Mouse (Mus musculus) liver, postnatal 0 days (tissue): ENCODE measurements around the gene Dnm3. TPM values are rescaled to one million over a fixed set of nuclear protein-coding genes. Genes with fewer than 3 reads are reported as not detected.

ENCODE experiments used
- ATAC-seq: fragments of 200-750 bp; cut with Nextera tagmentation; 2 replicates; pipeline ENCODE4 v1.8.0; 2017; ENCODE audit warnings: mild to moderate bottlenecking, moderate library complexity
- DNase-seq: peaks from one replicate; pipeline ENCODE4 v3.0.0-alpha.2; 2016
- H3K27ac ChIP-seq: fragments of 300-500 bp; sonication (generic); 2 replicates; pipeline ENCODE4 v1.5.1; 2014; ENCODE audit warnings: antibody characterized with exemption, moderate library complexity, mild to moderate bottlenecking, low read depth
- H3K27me3 ChIP-seq: fragments of 300-500 bp; sonication (generic); 2 replicates; pipeline ENCODE4 v1.6.1; 2014; ENCODE audit warnings: low read length, control low read depth, mixed read lengths; ENCODE audit not compliant: insufficient read depth
- H3K36me3 ChIP-seq: fragments of 300-500 bp; sonication (generic); replicated peaks from 2 replicates; pipeline ENCODE4 v1.6.1; 2014; ENCODE audit warnings: mild to moderate bottlenecking, control low read depth, low read length, moderate library complexity, mixed read lengths; ENCODE audit not compliant: insufficient read depth
- H3K4me1 ChIP-seq: fragments of 300-500 bp; sonication (generic); 2 replicates; pipeline ENCODE4 v1.6.1; 2014; ENCODE audit warnings: antibody characterized with exemption, mild to moderate bottlenecking, control low read depth; ENCODE audit not compliant: insufficient read depth
- H3K4me2 ChIP-seq: fragments of 300-500 bp; sonication (generic); 2 replicates; pipeline ENCODE4 v1.6.1; 2014; ENCODE audit warnings: low read depth, mild to moderate bottlenecking, low read length, moderate library complexity, mixed read lengths
- H3K4me3 ChIP-seq: fragments of 300-500 bp; sonication (generic); 2 replicates; pipeline ENCODE4 v1.5.1; 2014; ENCODE audit warnings: low read depth, low read length
- H3K9ac ChIP-seq: fragments of 300-500 bp; sonication (generic); replicated peaks from 2 replicates; pipeline ENCODE4 v1.6.1; 2014; ENCODE audit warnings: mild to moderate bottlenecking, moderate library complexity
- H3K9me3 ChIP-seq: fragments of 300-500 bp; sonication (generic); 2 replicates; pipeline ENCODE4 v1.6.1; 2016; ENCODE audit warnings: mild to moderate bottlenecking, control low read depth, low read length, mixed read lengths
- CTCF ChIP-seq: sonication (generic); IDR thresholded peaks from 2 replicates; pipeline ENCODE4 v1.5.1; 2016; ENCODE audit warnings: antibody characterized with exemption, low read depth
- EP300 ChIP-seq: IDR thresholded peaks from 2 replicates; pipeline ENCODE4 v1.6.1; 2016; ENCODE audit warnings: antibody characterized with exemption, low read depth, mild to moderate bottlenecking
- WGBS: fragments of 180-500 bp; shearing (Covaris S2); extraction: QIAGEN DNeasy Blood & Tissue Kit; methylation state at CpG from one replicate; pipeline ENCODE4 v1.1.7; 2014; ENCODE audit not compliant: insufficient replicate concordance; 5-methylcytosine and 5-hydroxymethylcytosine counted together
- polyA plus RNA-seq: library from polyadenylated mRNA; unstranded; fragments of >200 nt; fragmentation: Nextera tagmentation; extraction: Ambion mirVana; gene quantifications from 2 replicates; pipeline ENCODE4 v1.2.1, GENCODE M21; 2015

The Dnm3 gene
- polyA plus RNA-seq, 1 experiment from 2014 or later: 0.14 TPM

DNA sequence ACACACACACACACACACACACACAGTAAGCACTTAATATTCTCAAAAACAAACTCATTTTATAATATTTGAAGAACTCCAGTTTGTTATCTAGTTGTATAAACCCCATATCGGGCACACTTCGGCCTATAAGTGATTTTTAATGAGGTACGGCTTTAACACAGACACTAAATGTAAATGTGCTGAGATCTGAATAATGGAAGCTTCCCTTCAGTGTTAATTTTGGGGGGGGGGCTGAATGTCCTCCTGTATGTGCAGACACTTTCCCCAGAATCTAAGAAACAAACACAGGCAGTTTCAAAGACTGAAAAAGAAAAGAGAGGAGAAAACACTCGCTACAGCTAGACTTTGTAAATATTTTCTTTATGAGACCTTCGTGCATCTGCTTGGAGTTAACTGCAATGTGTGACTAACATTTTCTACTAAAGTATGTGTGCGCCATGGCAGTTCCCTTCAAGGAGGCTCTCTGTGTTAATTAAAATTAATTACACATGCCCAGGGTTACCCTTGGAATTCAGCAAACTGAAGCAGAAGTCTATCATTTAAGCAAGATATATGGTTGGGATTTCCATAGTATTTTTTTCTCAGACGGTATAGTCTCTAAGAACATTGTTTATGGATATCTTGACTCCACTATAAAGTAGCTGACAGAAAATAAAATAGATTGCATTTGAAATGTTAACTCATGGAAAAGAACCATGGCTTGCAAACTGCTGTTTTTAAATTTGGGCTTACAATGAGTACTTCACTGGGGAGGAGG, 356.2 kb downstream of the Dnm3 start:
- no peaks in the 10 kb centered on the region for H3K36me3 ChIP-seq
- no peaks in the 10 kb centered on the region for H3K9me3 ChIP-seq
- TF ChIP-seq CTCF: no peak
- no peak for TF ChIP-seq EP300
- DNase-seq (no peak), ATAC-seq (no peak)
- WGBS: 77% methylated on average over 7 of the region's 7 CpGs
- H3K4me1 ChIP-seq: no peaks in the 10 kb centered on the region
- no peak overlapping the region for H3K4me2 ChIP-seq
- no peak overlapping the region for H3K9ac ChIP-seq
- H3K4me3 ChIP-seq: no peak overlapping the region
- no peaks in the 10 kb centered on the region for H3K27me3 ChIP-seq
- no peak overlapping the region for H3K27ac ChIP-seq

DNA sequence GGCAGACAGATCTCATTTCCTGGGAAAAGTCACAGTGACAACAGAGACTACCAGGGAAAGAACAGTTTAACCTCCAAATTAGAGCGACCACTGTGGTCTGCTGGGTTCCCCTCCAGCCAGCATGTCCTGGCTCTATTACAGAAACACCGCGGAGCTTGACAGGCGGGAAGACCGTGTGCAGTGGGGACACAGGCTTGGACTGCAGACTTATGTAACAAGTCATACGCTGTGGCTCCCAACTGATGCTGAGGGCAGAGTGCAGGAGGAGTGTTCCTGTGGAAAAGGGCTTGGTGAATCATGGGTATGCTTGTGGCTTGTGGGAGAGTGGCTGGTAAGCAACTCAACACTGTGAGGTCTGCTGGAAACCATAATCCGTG, 368.4 kb downstream of the Dnm3 start:
- Histone ChIP-seq H3K9ac (no peak overlapping the region), H3K4me2 (no peak overlapping the region), H3K4me1 (peaks cover under 1% of the 10 kb centered on the region; the same call in 1 of the 2 replicates), H3K27me3 (no peaks in the 10 kb centered on the region), H3K9me3 (no peaks in the 10 kb centered on the region), H3K4me3 (no peak overlapping the region), H3K36me3 (no peaks in the 10 kb centered on the region), H3K27ac (no peak overlapping the region)
- DNase-seq (no peak), ATAC-seq (no peak)
- WGBS: 71% methylated on average over 7 of the region's 7 CpGs
- TF ChIP-seq EP300: no peak
- no peak for TF ChIP-seq CTCF

GRCm38 (mm10) chr1:162108726-162109436, 369.0 kb downstream of the Dnm3 start:
- Histone ChIP-seq H3K4me1 (peaks cover 4% of the 10 kb centered on the region; the same call in 1 of the 2 replicates), H3K36me3 (no peaks in the 10 kb centered on the region), H3K9me3 (no peaks in the 10 kb centered on the region), H3K27me3 (no peaks in the 10 kb centered on the region), H3K9ac (no peak overlapping the region), H3K4me2 (no peak overlapping the region), H3K4me3 (no peak overlapping the region), H3K27ac (no peak overlapping the region)
- 76% methylated on average over 6 of the region's 6 CpGs for WGBS
- DNase-seq (no peak), ATAC-seq (no peak)
- TF ChIP-seq EP300: no peak
- TF ChIP-seq CTCF: no peak

DNA sequence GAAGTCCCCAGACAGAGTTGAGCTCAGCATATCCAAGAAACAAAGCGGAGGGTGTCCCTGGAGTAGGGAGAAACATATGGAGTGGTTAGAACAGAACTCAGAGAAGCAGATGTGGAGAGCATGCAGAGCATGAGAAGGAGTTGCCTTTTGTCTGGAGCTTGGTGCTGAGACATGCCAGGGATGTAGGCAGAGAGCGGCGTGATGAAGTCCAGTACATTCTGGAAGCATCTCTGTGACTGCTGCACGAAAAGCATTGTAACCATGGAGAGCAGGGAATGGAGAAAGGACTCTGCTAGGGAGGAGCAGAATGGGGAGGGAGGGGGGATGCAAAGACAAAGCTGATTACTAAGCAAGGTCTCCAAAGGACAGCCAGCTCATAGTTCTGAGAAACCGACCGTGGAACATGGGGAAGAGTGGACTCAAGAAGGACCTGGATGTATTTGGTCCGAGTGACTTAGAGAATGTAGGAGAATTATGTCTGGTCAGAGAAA, 369.6 kb downstream of the Dnm3 start:
- peaks cover 4% of the 10 kb centered on the region; the same call in 1 of the 2 replicates for H3K4me1 ChIP-seq
- H3K4me3 ChIP-seq: no peak overlapping the region
- no peak overlapping the region for H3K4me2 ChIP-seq
- no peaks in the 10 kb centered on the region for H3K36me3 ChIP-seq
- ATAC-seq (no peak), DNase-seq (no peak)
- WGBS: 74% methylated on average over 7 of the region's 7 CpGs
- TF ChIP-seq EP300: no peak
- no peak for TF ChIP-seq CTCF
- H3K9ac ChIP-seq: no peak overlapping the region
- no peaks in the 10 kb centered on the region for H3K27me3 ChIP-seq
- H3K9me3 ChIP-seq: no peaks in the 10 kb centered on the region
- H3K27ac ChIP-seq: no peak overlapping the region

GRCm38 (mm10) chr1:162107011-162107606, 370.7 kb downstream of the Dnm3 start:
- 71% methylated on average over 4 of the region's 4 CpGs for WGBS
- H3K4me2 ChIP-seq: no peak overlapping the region
- peaks cover 4% of the 10 kb centered on the region; the same call in 1 of the 2 replicates for H3K4me1 ChIP-seq
- DNase-seq: no peak
- no peak for ATAC-seq
- no peak overlapping the region for H3K4me3 ChIP-seq
- no peak overlapping the region for H3K9ac ChIP-seq
- H3K36me3 ChIP-seq: no peaks in the 10 kb centered on the region
- H3K27me3 ChIP-seq: no peaks in the 10 kb centered on the region
- no peaks in the 10 kb centered on the region for H3K9me3 ChIP-seq
- H3K27ac ChIP-seq: no peak overlapping the region
- no peak for TF ChIP-seq CTCF
- TF ChIP-seq EP300: no peak
